ENCODE assay signal across 25 mouse cellular contexts in genomic region chr16:16574508-16574907, GRCm38 (mm10).
"Had no signal": no experiment of that assay in that cellular context is flagged by ENCODE, and none has a peak within 500 bp of the region (broad histone marks: within the 10 kb centered on the region; RNA-seq: fewer than 3 reads in every experiment).

No protein-coding gene starts in this region.

- DNase-seq: gastrocnemius, adult 2 months; gastrocnemius, postnatal 10 days; gastrocnemius, postnatal 25 days; heart, adult 11 months; heart, adult 2 months; heart, postnatal 14 days; heart, postnatal 36 days; kidney, adult 11 months; kidney, adult 2 months; kidney, adult 9 months; kidney, postnatal 14 days; kidney, postnatal 36 days; left cerebral cortex, postnatal 4 days; liver, embryonic 13.5 days had no signal

- H3K27ac ChIP-seq: gastrocnemius, adult 2 months; heart, adult 2 months; heart, embryonic 13.5 days; heart, embryonic 15.5 days; hindbrain, embryonic 13.5 days; hindbrain, embryonic 15.5 days; hindbrain, postnatal 0 days; kidney, embryonic 15.5 days; kidney, postnatal 0 days; left cerebral cortex, adult 2 months; limb, embryonic 13.5 days; limb, embryonic 15.5 days; liver, embryonic 13.5 days had no signal

- H3K4me3 ChIP-seq: gastrocnemius, adult 2 months; heart, adult 2 months; heart, embryonic 13.5 days; heart, embryonic 15.5 days; hindbrain, embryonic 13.5 days; hindbrain, embryonic 15.5 days; kidney, embryonic 15.5 days; left cerebral cortex, adult 2 months; limb, embryonic 13.5 days; limb, embryonic 15.5 days; liver, embryonic 13.5 days had no signal

- ATAC-seq: hindbrain, postnatal 0 days; intestine, embryonic 16.5 days had no signal

- H3K36me3 ChIP-seq: heart, embryonic 13.5 days; heart, embryonic 15.5 days; hindbrain, embryonic 13.5 days; hindbrain, embryonic 15.5 days; kidney, embryonic 15.5 days; limb, embryonic 13.5 days; limb, embryonic 15.5 days; liver, embryonic 13.5 days had no signal
